Mouse (Mus musculus) cortical plate, adult 2 months (tissue): ENCODE results near the gene C1qtnf4.

Source experiments
- CTCF ChIP-seq: fragments of 200-500 bp; IDR thresholded peaks from 2 replicates; pipeline ENCODE4 v1.5.1; 2011; ENCODE audit warnings: mild to moderate bottlenecking, control low read depth, low read length; ENCODE audit not compliant: insufficient read depth; ENCODE audit errors: extremely low read depth
- POLR2A ChIP-seq: fragments of 200-500 bp; IDR thresholded peaks from 2 replicates; pipeline ENCODE4 v1.6.1; 2011; ENCODE audit warnings: mild to moderate bottlenecking, low read length, control low read depth; ENCODE audit not compliant: insufficient read depth; ENCODE audit errors: extremely low read depth

- TF ChIP-seq CTCF (no peak), POLR2A (no peak)
Observed at GRCm38 (mm10) chr2:90881824-90882223, 3.8 kb upstream of the C1qtnf4 start.
